Mouse (Mus musculus) kidney, embryonic 15.5 days (tissue): ENCODE measurements around the gene Rcsd1. TPM values are rescaled to one million over a fixed set of nuclear protein-coding genes. Genes with fewer than 3 reads are reported as not detected.
A peak's percentile ranks its signal among the peaks of the same experiment; 100 is the strongest.

Experiments used
- ATAC-seq: fragments of 200-750 bp; cut with Nextera tagmentation; replicated peaks from 2 replicates; pipeline ENCODE4 v1.8.0; 2017; ENCODE audit warnings: moderate TSS enrichment; ENCODE audit not compliant: low FRiP score
- H3K27ac ChIP-seq: fragments of 300-500 bp; sonication (generic); 2 replicates; pipeline ENCODE4 v1.5.1; 2015; ENCODE audit warnings: mild to moderate bottlenecking, inconsistent platforms
- H3K27me3 ChIP-seq: fragments of 300-500 bp; sonication (generic); 2 replicates; pipeline ENCODE4 v1.6.1; 2015; ENCODE audit warnings: inconsistent platforms
- H3K36me3 ChIP-seq: fragments of 300-500 bp; sonication (generic); 2 replicates; pipeline ENCODE4 v1.6.1; 2015; ENCODE audit warnings: inconsistent platforms
- H3K4me1 ChIP-seq: fragments of 300-500 bp; sonication (generic); 2 replicates; pipeline ENCODE4 v1.6.1; 2015; ENCODE audit warnings: inconsistent platforms
- H3K4me2 ChIP-seq: fragments of 300-500 bp; sonication (generic); 2 replicates; pipeline ENCODE4 v1.6.1; 2015; ENCODE audit warnings: moderate library complexity, mild to moderate bottlenecking, inconsistent platforms
- H3K4me3 ChIP-seq: fragments of 300-500 bp; sonication (generic); replicated peaks from 2 replicates; pipeline ENCODE4 v1.5.1; 2015; ENCODE audit warnings: mild to moderate bottlenecking, inconsistent platforms
- H3K9ac ChIP-seq: fragments of 300-500 bp; sonication (generic); 2 replicates; pipeline ENCODE4 v1.6.1; 2015; ENCODE audit warnings: mild to moderate bottlenecking, inconsistent platforms
- H3K9me3 ChIP-seq: fragments of 300-500 bp; sonication (generic); replicated peaks from 2 replicates; pipeline ENCODE4 v1.6.1; 2016; ENCODE audit warnings: inconsistent platforms
- WGBS: fragments of 180-500 bp; shearing (Covaris S2); methylation state at CpG from one replicate; pipeline ENCODE4 v1.1.7; 2015; ENCODE audit warnings: mixed read lengths; 5-methylcytosine and 5-hydroxymethylcytosine counted together
- polyA plus RNA-seq: library from polyadenylated mRNA; unstranded; fragments of >200 nt; fragmentation: Nextera tagmentation; extraction: Ambion mirVana; gene quantifications from 2 replicates; pipeline ENCODE4 v1.2.1, GENCODE M21; 2015

The Rcsd1 gene
- polyA plus RNA-seq = 56.2 and 57.8 TPM in 2 replicates

DNA sequence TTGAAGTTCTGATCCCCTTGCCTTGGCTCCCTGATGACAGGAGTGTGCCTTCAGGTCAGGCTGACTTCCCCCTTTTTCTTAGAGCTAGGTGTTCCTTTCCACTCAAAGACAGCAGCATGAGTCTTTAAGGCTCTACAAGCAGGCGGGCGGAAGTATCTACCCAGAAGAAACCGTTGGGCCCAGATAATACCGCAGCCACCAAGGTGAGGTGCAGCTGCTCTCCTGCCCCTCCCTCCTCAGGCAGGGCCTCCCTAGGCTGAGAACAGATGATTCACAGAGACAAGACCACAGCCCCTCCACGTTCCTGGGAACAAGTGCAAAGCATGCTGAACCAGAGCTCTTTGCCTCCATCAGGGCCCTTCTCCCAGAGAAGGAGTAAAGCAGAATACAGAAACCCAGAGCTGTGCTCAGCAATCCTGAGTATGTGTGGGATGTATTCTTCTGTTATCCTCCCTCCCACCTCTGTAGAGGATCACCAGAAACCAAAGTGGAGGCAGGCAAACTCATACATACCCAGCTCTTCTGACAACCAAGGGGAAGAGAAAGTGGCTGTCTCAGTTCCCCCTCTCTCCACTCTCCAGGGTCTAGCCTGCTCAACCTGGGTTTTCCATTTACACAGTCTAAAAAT, at the start of gene Rcsd1:
TSS of gene Rcsd1 (minus strand) at position 129 of the 628 bp plus-strand sequence.
- Histone ChIP-seq H3K9ac (no peak within 1 kb of the TSS), H3K27ac (peak within 1 kb of the TSS; percentile 87), H3K4me3 (peak within 1 kb of the TSS; percentile 74), H3K9me3 (no peaks in the 10 kb centered on the region), H3K4me1 (peaks cover 46% of the 10 kb centered on the region), H3K36me3 (no peaks in the 10 kb centered on the region), H3K27me3 (no peaks in the 10 kb centered on the region), H3K4me2 (peak within 1 kb of the TSS; percentile 80)
- WGBS = 64% methylated on average over 5 of the region's 5 CpGs
- no peak for ATAC-seq

DNA sequence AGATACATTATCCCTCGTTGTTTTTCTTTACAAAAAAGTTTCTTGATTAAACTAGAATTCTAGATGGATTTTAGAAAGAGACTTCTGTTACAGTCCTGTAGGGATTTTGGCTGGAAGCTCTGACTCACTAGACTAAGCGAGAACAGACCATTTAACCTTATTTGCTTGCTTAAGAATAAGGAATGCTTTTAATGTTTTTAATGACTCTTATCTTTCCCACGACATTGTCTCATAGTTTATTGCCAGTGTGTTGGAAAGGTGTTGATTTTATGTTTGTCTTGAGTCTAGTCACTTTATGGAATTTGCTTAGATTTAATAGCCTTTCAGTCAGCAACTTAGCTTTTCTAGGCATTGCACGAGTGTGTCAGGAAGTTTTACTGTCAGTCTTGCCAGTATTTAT, 45.6 kb upstream of the Rcsd1 start:
- peak; percentile 53; the same call in 1 of the 2 replicates for ATAC-seq
- Histone ChIP-seq H3K9ac (no peak overlapping the region), H3K4me1 (0 out of 2 replicates have a peak, but pooled peaks cover 2% of the 10 kb centered on the region), H3K36me3 (no peaks in the 10 kb centered on the region), H3K27me3 (peaks cover 22% of the 10 kb centered on the region), H3K27ac (no peak overlapping the region), H3K9me3 (no peaks in the 10 kb centered on the region), H3K4me2 (no peak overlapping the region), H3K4me3 (no peak overlapping the region)
- 20% methylated on average over 4 of the region's 4 CpGs for WGBS

DNA sequence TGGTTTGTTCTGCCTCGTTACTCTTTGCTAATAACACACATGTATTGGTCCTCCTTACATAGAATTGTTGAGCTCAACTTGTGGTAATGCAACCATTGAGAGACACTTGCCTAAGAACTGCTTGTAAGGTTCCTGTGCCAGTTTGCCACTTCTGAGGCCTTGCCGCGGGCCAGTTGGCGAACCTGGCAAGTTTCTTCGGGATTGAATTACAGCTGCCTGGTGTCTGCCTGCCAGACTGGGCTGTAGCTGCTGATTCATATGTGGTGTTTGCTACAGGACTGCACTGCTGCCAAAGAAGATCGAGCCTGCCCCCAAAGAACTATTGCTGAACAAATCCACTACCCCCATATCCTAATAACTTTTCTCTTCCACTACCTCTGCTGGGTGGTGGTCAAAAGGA, 44.6 kb upstream of the Rcsd1 start:
- H3K27me3 ChIP-seq = peaks cover 29% of the 10 kb centered on the region
- 83% methylated on average over 6 of the region's 6 CpGs for WGBS
- H3K9ac ChIP-seq = no peak overlapping the region
- no peak overlapping the region for H3K4me3 ChIP-seq
- H3K9me3 ChIP-seq = no peaks in the 10 kb centered on the region
- H3K4me1 ChIP-seq = 0 out of 2 replicates have a peak, but pooled peaks cover 2% of the 10 kb centered on the region
- no peak overlapping the region for H3K4me2 ChIP-seq
- H3K36me3 ChIP-seq = no peaks in the 10 kb centered on the region
- H3K27ac ChIP-seq = no peak overlapping the region
- ATAC-seq = no peak

DNA sequence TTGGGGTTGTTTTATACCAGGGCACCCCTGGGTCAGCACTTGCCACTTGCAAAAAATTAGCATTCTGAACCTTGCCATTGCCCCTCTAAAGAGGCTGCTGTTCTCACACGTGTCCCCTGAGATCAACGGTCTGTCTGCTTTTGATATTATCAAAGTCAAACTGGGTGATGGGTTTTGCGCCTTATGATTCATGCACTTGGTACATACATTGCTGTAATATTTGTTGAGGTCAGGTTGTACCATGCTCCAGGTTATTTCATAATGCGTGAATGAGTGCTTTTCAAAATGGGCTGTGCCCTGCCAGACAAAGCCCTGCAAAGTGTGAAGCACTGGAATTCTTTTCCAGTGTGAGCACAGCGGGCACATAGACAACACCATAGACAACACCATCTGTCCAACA, 42.3 kb upstream of the Rcsd1 start:
- no peak overlapping the region for H3K27ac ChIP-seq
- no peak overlapping the region for H3K4me2 ChIP-seq
- no peak overlapping the region for H3K9ac ChIP-seq
- peaks cover 16% of the 10 kb centered on the region for H3K4me1 ChIP-seq
- H3K27me3 ChIP-seq = peaks cover 15% of the 10 kb centered on the region; the same call in 1 of the 2 replicates
- no peaks in the 10 kb centered on the region for H3K9me3 ChIP-seq
- no peaks in the 10 kb centered on the region for H3K36me3 ChIP-seq
- ATAC-seq = no peak
- 86% methylated on average over 5 of the region's 5 CpGs for WGBS
- H3K4me3 ChIP-seq = no peak overlapping the region

DNA sequence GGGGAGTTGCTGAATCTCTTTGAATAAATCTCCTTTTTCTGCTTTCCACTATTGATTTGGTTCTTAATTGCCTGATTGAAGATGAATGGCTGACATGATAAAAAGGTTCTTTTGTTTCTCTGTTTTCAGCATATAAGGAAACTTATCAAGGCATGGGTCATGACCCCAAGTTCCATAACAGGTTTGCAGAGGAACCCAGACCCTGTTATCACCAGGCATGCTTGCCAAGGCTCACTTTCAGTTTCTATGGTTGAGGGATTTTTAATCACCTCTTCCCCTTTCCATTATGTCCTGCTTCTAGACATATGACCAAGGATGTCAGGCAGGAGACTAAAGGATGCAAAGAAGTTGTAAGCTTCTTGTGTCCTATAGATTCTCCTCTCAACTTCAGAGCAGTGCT, 41.6 kb upstream of the Rcsd1 start:
- peaks cover 15% of the 10 kb centered on the region; the same call in 1 of the 2 replicates for H3K27me3 ChIP-seq
- H3K27ac ChIP-seq = no peak overlapping the region
- ATAC-seq = no peak
- no peak overlapping the region for H3K4me3 ChIP-seq
- no peaks in the 10 kb centered on the region for H3K36me3 ChIP-seq
- no peak overlapping the region for H3K4me2 ChIP-seq
- H3K9me3 ChIP-seq = no peaks in the 10 kb centered on the region
- no peak overlapping the region for H3K9ac ChIP-seq
- H3K4me1 ChIP-seq = peaks cover 16% of the 10 kb centered on the region

DNA sequence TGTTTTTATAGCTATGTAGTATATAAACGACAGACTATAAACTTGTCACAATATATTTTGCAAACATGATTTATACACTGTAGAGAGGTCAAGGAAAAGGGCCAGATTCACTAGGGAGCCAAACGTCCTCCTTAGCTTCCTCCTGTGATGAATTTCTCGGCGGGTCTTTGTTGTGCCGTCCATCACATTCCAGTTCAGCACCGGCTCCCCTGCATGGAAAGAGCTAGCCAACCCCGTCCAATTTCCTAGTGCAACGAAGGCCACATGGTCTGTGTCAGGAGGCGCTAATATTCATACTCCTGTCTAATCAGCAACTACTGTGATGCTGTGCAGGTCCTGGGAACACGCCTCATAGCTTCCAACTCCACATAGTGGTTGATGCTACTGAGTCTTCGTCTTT, 38.5 kb upstream of the Rcsd1 start:
- peak; percentile 87 for ATAC-seq
- H3K4me1 ChIP-seq = peaks cover 13% of the 10 kb centered on the region
- H3K9me3 ChIP-seq = no peaks in the 10 kb centered on the region
- no peaks in the 10 kb centered on the region for H3K36me3 ChIP-seq
- peaks cover 15% of the 10 kb centered on the region; the same call in 1 of the 2 replicates for H3K27me3 ChIP-seq
- WGBS = 10% methylated on average over 11 of the region's 11 CpGs
- 0 out of 2 replicates have a peak overlapping the region, but pooled peaks have one; percentile 18 for H3K27ac ChIP-seq
- H3K4me3 ChIP-seq = no peak overlapping the region
- no peak overlapping the region for H3K9ac ChIP-seq
- peak overlapping the region; percentile 20; the same call in 1 of the 2 replicates for H3K4me2 ChIP-seq

DNA sequence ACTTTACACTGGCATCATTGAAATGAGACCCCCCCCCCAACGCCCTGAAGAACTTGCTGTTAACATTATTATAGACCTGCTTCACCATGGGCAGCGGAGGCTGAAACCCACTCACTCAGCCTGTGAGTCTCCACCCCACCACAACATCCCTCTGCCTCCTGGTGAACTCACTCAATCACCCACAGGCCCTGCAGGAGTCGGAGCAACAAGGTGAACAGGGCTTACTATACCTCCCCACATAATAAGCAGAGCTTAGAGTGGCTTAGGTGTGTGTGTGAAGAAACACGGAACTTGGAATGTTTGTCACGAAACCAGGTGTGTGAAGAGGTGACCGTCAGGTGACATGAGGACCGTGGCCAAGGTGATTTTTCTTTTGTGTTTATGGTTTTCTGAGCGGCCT, 32.4 kb upstream of the Rcsd1 start:
- H3K4me2 ChIP-seq = no peak overlapping the region
- whole genome bisulfite sequencing = 87% methylated on average over 8 of the region's 8 CpGs
- no peaks in the 10 kb centered on the region; the same call in 1 of the 2 replicates for H3K27me3 ChIP-seq
- no peak overlapping the region for H3K27ac ChIP-seq
- no peak overlapping the region for H3K4me3 ChIP-seq
- H3K9me3 ChIP-seq = no peaks in the 10 kb centered on the region
- no peak overlapping the region for H3K9ac ChIP-seq
- ATAC-seq = no peak
- no peaks in the 10 kb centered on the region for H3K36me3 ChIP-seq
- peaks cover 16% of the 10 kb centered on the region for H3K4me1 ChIP-seq

DNA sequence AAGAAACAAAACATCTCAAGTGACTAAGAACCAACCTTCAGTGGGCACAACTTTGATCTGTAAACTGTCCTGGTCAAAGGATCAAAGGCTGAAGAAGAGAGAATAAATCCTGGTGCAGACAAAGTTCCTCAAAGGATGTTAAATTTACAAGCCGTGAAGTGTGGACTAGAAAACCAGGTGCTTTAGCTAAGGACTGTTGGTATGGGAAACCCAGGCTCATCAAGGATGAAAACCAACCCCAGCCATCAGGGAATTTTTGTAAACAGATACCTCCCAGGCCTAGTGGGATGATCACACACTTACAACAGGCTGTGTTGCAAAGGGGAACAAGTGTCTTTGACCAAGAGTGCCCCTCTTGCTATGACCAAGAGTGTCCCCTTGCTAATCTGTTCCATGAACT, 29.4 kb upstream of the Rcsd1 start:
- no peaks in the 10 kb centered on the region; the same call in 1 of the 2 replicates for H3K27me3 ChIP-seq
- H3K9me3 ChIP-seq = no peaks in the 10 kb centered on the region
- H3K4me2 ChIP-seq = no peak overlapping the region
- H3K9ac ChIP-seq = no peak overlapping the region
- peaks cover 28% of the 10 kb centered on the region for H3K4me1 ChIP-seq
- peak; percentile 61 for ATAC-seq
- 37% methylated on average over 1 of the region's 1 CpGs for WGBS
- H3K36me3 ChIP-seq = no peaks in the 10 kb centered on the region
- no peak overlapping the region for H3K4me3 ChIP-seq
- no peak overlapping the region for H3K27ac ChIP-seq

DNA sequence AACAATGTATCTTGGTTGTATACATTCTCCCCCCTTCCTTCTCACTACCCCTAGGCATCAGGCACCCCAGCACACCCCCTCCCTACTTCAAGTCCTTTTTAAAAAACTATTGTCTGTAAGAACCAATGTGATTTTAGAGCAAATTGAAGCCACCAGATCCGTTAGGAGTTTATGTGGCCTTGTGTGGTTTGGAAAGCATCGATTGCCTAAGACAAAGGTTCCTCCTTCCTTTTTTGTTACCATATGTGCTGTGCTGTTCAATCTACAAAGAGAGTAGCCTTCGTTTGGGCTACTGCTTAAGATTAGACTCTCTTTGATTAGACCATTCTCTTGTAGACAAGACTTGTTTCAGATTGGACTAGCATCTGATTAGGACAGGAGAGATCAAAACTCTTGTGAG, 28.3 kb upstream of the Rcsd1 start:
- no peak overlapping the region for H3K4me2 ChIP-seq
- 64% methylated on average over 3 of the region's 3 CpGs for WGBS
- H3K27me3 ChIP-seq = no peaks in the 10 kb centered on the region; the same call in 1 of the 2 replicates
- H3K36me3 ChIP-seq = no peaks in the 10 kb centered on the region
- no peak overlapping the region for H3K27ac ChIP-seq
- H3K9me3 ChIP-seq = no peaks in the 10 kb centered on the region
- H3K9ac ChIP-seq = no peak overlapping the region
- no peak overlapping the region for H3K4me3 ChIP-seq
- no peak for ATAC-seq
- peaks cover 28% of the 10 kb centered on the region for H3K4me1 ChIP-seq

DNA sequence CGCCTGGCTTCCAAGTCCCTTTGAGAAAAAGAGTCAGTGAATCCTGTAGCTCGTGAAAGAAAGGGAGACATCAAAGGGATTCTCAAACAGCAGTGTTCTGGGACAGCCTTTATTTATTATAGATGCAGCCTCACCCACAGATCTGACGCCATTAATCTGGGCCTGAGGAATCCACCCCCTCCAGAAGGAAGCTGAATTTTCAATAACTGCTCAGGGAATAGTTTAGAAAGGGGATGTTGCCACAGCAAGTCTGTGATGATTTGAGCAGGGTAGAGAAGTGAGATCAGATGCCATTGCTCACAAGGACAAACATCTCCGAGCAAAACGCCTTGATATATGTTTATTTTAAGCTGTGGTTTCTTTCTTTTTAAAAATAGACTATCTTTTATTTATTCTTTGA, 27.9 kb upstream of the Rcsd1 start:
- 30% methylated on average over 5 of the region's 5 CpGs for WGBS
- ATAC-seq = peak; percentile 31
- Histone ChIP-seq H3K4me3 (no peak overlapping the region), H3K9ac (no peak overlapping the region), H3K4me2 (no peak overlapping the region), H3K36me3 (no peaks in the 10 kb centered on the region), H3K4me1 (peaks cover 28% of the 10 kb centered on the region), H3K9me3 (no peaks in the 10 kb centered on the region), H3K27ac (no peak overlapping the region), H3K27me3 (no peaks in the 10 kb centered on the region; the same call in 1 of the 2 replicates)

DNA sequence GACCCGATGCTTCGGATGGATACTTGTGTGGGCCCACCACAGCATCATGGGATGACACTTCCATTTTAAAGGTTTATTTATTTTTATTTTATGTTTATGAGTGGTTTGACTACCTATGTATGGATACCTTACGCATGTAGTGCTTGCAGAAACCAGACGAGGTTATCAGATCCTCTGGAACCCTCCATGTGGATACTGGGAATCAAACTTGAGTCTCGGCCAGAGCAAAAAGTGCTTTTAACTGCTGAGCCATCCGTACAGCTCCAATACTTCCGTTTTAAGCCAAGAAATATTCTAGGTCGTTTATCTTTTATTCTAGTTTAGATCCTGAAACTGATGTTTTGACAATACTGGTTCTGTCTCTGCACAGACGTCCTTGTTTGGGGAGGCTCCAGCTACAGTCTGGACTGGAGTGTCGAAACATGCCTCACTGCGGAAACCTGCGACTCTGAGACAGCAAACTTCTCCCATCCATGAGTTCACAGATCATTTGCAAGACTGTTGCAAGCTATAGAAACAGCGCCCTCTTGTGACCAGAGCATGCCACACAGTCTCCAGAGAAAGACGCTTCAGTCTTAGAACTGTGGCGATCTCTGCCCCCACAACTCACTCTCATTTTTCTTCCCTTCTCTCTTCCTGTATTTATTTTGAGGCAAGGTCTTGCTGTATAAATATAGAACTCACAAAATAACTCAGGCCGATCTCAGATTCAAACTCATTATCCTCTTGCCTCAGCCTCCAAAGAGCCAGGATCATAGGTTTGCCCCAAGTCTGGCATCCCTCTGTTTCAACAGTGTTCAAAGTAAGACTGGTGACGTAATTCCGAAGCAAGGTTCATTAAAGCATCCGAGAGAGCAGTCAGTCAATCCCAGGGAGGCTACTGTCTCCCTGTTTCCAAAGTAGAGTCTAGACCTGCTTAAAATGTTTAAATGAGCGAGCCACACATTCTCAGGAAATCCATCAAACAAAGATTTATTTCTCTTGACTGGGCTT, 26.6 kb upstream of the Rcsd1 start:
- no peaks in the 10 kb centered on the region for H3K36me3 ChIP-seq
- no peaks in the 10 kb centered on the region; the same call in 1 of the 2 replicates for H3K27me3 ChIP-seq
- peaks cover 31% of the 10 kb centered on the region for H3K4me1 ChIP-seq
- no peak overlapping the region for H3K4me3 ChIP-seq
- WGBS = 29% methylated on average over 20 of the region's 20 CpGs
- H3K9ac ChIP-seq = no peak overlapping the region
- H3K27ac ChIP-seq = no peak overlapping the region
- peak overlapping the region; percentile 42 for H3K4me2 ChIP-seq
- no peaks in the 10 kb centered on the region for H3K9me3 ChIP-seq
- ATAC-seq = 0 out of 2 replicates have a peak, but pooled peaks have one; percentile 54

DNA sequence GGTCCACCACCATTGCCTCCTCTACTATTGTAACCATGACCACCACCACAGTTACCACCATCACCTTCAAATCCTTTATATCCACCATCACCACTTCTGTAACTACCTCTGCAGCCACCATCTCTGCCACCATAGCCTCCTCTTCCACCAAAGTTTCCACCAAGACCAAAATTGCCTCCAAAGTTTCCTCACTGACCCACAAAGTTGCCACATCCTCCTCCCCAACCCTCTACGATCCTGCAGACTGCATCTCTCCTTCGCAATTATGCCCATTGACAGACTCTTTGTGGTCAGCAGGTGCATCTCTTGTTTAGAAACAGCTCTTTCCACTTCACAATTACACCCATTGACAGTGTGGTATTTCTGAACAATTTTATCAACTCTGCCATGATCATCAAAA, 25.3 kb upstream of the Rcsd1 start:
- no peak for ATAC-seq
- H3K27me3 ChIP-seq = no peaks in the 10 kb centered on the region; the same call in 1 of the 2 replicates
- H3K9ac ChIP-seq = no peak overlapping the region
- H3K4me2 ChIP-seq = no peak overlapping the region
- WGBS = 93% methylated on average over 2 of the region's 2 CpGs
- peaks cover 38% of the 10 kb centered on the region for H3K4me1 ChIP-seq
- no peaks in the 10 kb centered on the region for H3K36me3 ChIP-seq
- H3K9me3 ChIP-seq = no peaks in the 10 kb centered on the region
- no peak overlapping the region for H3K27ac ChIP-seq
- H3K4me3 ChIP-seq = no peak overlapping the region
